Mouse (Mus musculus) E14TG2a.4 (cell line): ENCODE measurements around the gene BC055324.

Experiments
- CTCF ChIP-seq: conservative IDR thresholded peaks from 2 replicates; pipeline ENCODE4 v1.5.1; 2014; ENCODE audit warnings: low read length
- NANOG ChIP-seq: IDR thresholded peaks from 2 replicates; pipeline ENCODE4 v1.6.1; 2014; ENCODE audit warnings: borderline replicate concordance, low read length, mixed read lengths
- POU5F1 ChIP-seq: IDR thresholded peaks from 2 replicates; pipeline ENCODE4 v1.6.1; 2014; ENCODE audit warnings: low read length, borderline replicate concordance

DNA sequence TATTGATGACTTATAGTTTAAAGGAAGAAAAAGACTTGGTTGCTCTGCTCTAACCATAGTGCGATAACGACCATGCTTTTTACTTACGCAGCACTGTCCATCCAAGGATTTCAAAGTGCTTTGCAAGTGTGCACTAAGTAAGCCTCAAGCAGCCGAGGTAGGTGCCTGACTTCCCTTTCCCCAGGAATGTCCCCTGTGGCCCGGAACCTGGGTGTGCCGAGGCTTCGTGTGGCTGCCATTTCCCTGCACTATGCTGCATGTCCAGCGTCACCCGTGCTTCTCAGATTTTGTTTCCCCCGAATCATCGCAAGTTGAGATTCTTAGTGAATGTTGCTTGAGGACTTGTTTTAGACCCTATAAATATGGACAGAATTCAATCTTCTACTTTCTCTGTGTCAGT is 82.6 kb downstream of the BC055324 start:
- no peak for TF ChIP-seq NANOG
- TF ChIP-seq CTCF, result no peak
- TF ChIP-seq POU5F1, result no peak
